Mouse (Mus musculus) adrenal gland (tissue): Measurements from ENCODE around the gene Car9.

Source experiments
- intact Hi-C: fragments of 180-260 bp; cut with DNase I; formaldehyde crosslinking; loops from one replicate; pipeline ENCODE4 v1.15.1; 2025

Car9 gene

GRCm38 (mm10) chr4:43561436-43561996 lies 54.8 kb downstream of the Car9 start:
- intact Hi-C loops: no loop called here

DNA sequence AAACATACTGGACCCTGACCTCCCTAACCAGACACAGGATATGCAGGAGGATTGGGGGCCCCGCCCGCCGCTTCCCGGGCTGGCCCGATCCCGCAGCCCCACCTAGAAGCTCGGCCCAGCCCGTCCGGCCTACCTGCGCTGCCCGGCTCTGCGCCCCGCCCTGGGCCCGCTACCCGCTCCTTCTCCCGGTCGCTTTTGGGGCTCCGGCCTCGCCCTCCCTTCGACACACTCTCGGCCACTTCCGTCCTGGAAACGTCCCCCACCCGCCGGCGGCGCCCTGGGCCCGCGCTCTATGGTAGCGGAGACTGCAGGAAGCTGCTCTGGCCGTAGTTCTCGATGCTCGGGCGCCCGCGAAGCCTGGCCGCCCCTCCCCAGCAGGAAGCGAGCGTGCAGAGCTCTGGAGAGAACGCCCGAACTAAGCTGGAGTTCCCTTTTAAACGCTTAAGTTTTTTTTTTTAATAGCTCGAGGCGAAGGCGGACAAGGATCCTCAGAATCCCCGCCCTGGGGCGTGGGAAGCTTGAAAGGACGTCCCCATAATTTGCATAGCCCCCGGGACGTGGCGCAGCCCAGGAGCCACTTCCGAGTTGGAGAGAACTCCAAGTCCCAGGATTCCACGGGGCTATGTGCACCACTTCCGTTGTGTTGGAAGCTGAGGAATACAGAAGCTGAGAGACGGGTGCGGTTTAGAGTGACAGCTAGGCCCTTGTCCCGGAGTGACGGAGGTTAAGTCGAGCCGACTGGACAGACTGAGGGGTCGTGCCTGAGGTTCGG lies 55.4 kb downstream of the Car9 start, which contains the start of the genes Creb3 and Tln1:
Gene Creb3 (plus strand): TSS at position 336 of the 772 bp plus-strand sequence.
Gene Tln1 (minus strand): TSS at position 695 of the 772 bp plus-strand sequence.
- intact Hi-C loops: no loop called here

DNA sequence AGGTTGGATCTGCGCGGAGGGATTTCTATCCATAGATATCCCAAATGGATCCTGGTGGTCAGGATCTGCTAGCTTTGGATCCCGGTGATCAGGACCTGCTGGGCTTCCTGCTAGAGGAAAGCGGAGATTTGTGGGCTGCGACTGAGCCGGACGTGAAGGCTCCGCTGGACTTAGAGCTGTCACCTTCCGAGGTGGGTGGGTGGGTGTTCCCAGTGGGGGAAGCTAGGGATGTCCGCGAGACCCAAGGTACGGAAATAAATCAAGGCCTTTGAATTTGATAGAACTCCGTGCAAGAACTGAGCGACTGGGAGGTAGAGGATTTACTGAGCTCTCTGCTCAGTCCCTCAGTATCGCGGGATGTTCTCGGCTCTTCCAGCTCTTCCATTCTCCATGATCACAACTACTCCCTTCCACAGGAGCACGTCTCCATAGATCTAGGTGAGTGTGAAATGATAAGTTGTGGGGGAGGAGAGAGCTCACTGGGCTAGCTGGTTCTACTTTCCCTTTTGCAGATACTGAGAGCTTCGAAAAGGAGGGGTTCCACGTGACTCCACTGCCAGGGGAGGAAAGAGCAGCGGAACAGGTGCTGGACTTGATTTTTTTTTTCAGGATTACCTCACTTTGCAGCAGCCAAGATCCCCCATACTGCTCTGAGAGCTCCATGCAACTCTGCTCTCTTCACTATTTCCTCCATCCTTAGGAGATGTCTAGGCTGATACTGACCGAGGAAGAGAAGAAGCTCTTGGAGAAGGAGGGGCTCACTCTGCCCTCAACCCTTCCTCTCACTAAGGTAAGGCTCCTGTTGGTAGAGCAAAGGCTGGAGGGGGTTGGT lies 56.2 kb downstream of the Car9 start:
- intact Hi-C loops: no loop called here
